Mouse (Mus musculus) brain, embryonic 14.5 days (tissue): ENCODE data around the gene Slc22a23.

ENCODE experiments used
- CTCF ChIP-seq: fragments of 200-500 bp; IDR thresholded peaks from 2 replicates; pipeline ENCODE4 v1.5.1; 2012; ENCODE audit warnings: inconsistent platforms, mild to moderate bottlenecking, moderate library complexity, borderline replicate concordance; ENCODE audit not compliant: insufficient read depth, insufficient read length; ENCODE audit errors: extremely low read depth
- POLR2A ChIP-seq: fragments of 200-500 bp; IDR thresholded peaks from 2 replicates; pipeline ENCODE4 v1.6.1; 2012; ENCODE audit warnings: mild to moderate bottlenecking, inconsistent platforms, borderline replicate concordance; ENCODE audit not compliant: poor library complexity, insufficient read depth, insufficient read length, severe bottlenecking; ENCODE audit errors: extremely low read depth

- TF ChIP-seq CTCF (no peak), POLR2A (no peak)
Observed at GRCm38 (mm10) chr13:34295787-34296435, 49.1 kb downstream of the Slc22a23 start.
